Mouse (Mus musculus) granulocyte monocyte progenitor cell, adult 5-6 weeks (primary cell): ENCODE data around the gene Ccl2. TPM values are rescaled to one million over a fixed set of nuclear protein-coding genes. Genes with fewer than 3 reads are reported as not detected.

Experiments
- total RNA-seq, 2 experiments: library from RNA; stranded (forward) in 1 of 2; stranded (reverse) in 1 of 2; fragments of 200-712, 200-1000 nt in 1 of 2; fragments of >200 nt in 1 of 2; fragmentation: Nextera tagmentation in 1 of 2; gene quantifications; 2 replicates each; pipeline ENCODE4 v1.2.3; 2014 to 2017

The Ccl2 gene
- total RNA-seq, 2 experiments from 2014 or later = 0.41 TPM; not detected in 1

Other genes starting within 250 kb of the Ccl2 start
- not detected in 2 replicates for gene 5530401A14Rik, start 174.9 kb upstream of the Ccl2 start, total RNA-seq (2014; fragmentation: Nextera tagmentation)
- gene 5530401A14Rik, start 174.9 kb upstream of the Ccl2 start, total RNA-seq (2017) = not detected in 2 replicates
- gene Asic2, start 67.1 kb upstream of the Ccl2 start, total RNA-seq (2014; fragmentation: Nextera tagmentation) = not detected in 2 replicates
- not detected in 2 replicates for gene Asic2, start 67.1 kb upstream of the Ccl2 start, total RNA-seq (2017)
- gene Gm17268, start 3.0 kb downstream of the Ccl2 start, total RNA-seq (2014; fragmentation: Nextera tagmentation) = not detected in 2 replicates
- gene Gm17268, start 3.0 kb downstream of the Ccl2 start, total RNA-seq (2017) = not detected in 2 replicates
- not detected in 2 replicates for gene Ccl7, start 10.1 kb downstream of the Ccl2 start, total RNA-seq (2014; fragmentation: Nextera tagmentation)
- not detected in 2 replicates for gene Ccl7, start 10.1 kb downstream of the Ccl2 start, total RNA-seq (2017)
- gene Ccl11, start 22.3 kb downstream of the Ccl2 start, total RNA-seq (2014; fragmentation: Nextera tagmentation) = not detected in 2 replicates
- not detected in 2 replicates for gene Ccl11, start 22.3 kb downstream of the Ccl2 start, total RNA-seq (2017)
- gene Ccl12, start 66.3 kb downstream of the Ccl2 start, total RNA-seq (2014; fragmentation: Nextera tagmentation) = not detected in 2 replicates
- gene Ccl12, start 66.3 kb downstream of the Ccl2 start, total RNA-seq (2017) = not detected in 2 replicates
- not detected in 2 replicates for gene Ccl8, start 79.6 kb downstream of the Ccl2 start, total RNA-seq (2014; fragmentation: Nextera tagmentation)
- not detected in 2 replicates for gene Ccl8, start 79.6 kb downstream of the Ccl2 start, total RNA-seq (2017)